Mouse (Mus musculus): Measurements from ENCODE around the gene Foxo1. TPM values are rescaled to one million over a fixed set of nuclear protein-coding genes. Genes with fewer than 3 reads are reported as not detected.

Gene Foxo1
- polyA plus RNA-seq (2011; ENCODE audit: insufficient read length, low read depth, missing spikeins): 5.5 and 7.5 TPM in 2 replicates

DNA sequence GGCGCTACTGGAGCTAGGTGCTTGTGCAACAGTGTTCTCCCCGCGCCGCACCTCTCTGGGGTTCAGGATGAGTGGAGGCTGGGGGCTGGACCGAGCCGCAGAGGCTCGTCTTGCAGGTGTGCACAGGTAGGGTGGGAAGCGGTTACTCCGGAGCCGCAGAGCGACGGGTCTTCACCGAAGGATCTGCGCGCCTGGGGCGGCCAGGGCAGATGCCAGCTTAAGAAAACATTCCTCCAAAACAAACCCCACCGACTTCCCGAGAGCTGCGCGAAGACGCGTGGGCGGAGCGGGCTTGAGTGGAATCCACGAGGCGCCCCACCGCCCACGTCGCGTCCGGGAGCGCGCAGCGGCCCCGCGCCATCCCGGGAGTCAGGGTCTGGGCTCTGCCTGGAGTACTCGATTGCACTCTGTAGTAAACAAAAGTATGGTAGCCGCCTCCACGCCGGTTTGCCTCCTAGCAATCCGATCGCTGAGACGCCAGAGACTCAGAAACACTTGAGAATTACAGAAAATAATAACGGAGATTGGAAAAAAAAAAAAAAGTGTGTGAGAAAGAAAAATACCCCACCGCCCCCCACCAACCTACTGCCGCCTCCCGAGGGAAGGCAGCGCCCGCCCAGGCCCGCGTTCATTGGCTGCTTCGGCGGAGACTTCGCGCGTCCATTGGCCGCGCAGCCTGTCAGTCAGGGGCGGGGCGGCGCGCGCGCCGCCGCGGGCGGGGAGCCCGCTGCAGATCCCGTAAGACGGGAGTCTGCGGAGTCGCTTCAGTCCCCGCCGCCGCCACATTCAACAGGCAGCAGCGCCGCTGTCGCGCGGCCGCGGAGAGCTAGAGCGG, at the start of gene Foxo1:
Gene Foxo1 (plus strand): TSS at position 685 of the 835 bp plus-strand sequence.
- peak within 1 kb of the TSS; percentile 82 for H3K27ac ChIP-seq (ENCODE audit: insufficient read depth, low read length)
- TF ChIP-seq POLR2A (IDR thresholded peaks at IDR 0.05; ENCODE audit: low read depth, low read length) (peak; percentile 81), CTCF (IDR thresholded peaks at IDR 0.05; ENCODE audit: borderline replicate concordance, insufficient read depth, low read length) (no peak)
- peak within 1 kb of the TSS; percentile 79 for H3K4me3 ChIP-seq (ENCODE audit: insufficient read depth, low read length)
- H3K4me1 ChIP-seq (ENCODE audit: control insufficient read depth, insufficient read depth, low read length): no peaks in the 10 kb centered on the region

DNA sequence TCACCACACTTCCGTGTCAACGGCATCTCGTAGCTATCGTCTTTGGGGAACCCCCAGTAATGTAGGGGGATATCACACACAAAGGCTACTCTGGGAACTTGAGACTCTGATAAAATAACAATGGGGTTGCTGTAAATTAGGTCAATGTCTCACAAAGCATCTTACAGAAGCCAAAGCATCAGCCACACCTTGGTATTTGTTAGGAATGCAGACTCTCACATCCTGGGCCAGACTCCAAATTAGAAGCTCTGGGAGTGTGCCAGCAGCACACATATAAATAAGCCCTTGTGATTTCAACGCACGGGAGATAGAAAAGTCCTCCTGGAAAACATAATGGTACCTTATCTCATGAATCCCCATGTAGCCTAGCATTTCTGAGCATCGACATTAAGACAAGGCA, 49.3 kb upstream of the Foxo1 start:
- TF ChIP-seq POLR2A (IDR thresholded peaks at IDR 0.05; ENCODE audit: low read depth, low read length) (no peak), CTCF (IDR thresholded peaks at IDR 0.05; ENCODE audit: borderline replicate concordance, insufficient read depth, low read length) (no peak)
- Histone ChIP-seq H3K27ac (ENCODE audit: insufficient read depth, low read length) (no peak overlapping the region), H3K4me3 (ENCODE audit: insufficient read depth, low read length) (no peak overlapping the region), H3K4me1 (ENCODE audit: control insufficient read depth, insufficient read depth, low read length) (no peaks in the 10 kb centered on the region)

DNA sequence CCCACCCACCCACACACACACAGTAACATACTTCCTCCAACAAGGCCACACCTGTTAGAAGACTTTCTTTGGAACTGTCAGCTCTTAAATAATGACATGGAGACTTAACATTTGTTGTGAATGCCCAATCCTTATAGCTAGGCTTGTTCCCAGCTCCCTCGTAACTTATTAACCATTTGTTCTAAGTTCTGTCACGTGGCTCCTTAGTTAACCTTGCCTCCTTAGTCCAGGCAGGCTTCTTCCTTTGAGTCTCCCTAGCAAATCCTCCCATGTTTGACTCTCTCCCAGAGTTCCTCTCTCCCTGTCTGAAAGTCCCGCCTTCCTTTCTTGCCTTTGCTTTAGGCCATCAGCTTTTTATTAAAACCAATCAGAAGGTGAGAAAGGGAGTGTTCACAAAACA, 47.1 kb upstream of the Foxo1 start:
- no peak for TF ChIP-seq POLR2A (IDR thresholded peaks at IDR 0.05; ENCODE audit: low read depth, low read length)
- no peak for TF ChIP-seq CTCF (IDR thresholded peaks at IDR 0.05; ENCODE audit: borderline replicate concordance, insufficient read depth, low read length)
- no peaks in the 10 kb centered on the region for H3K4me1 ChIP-seq (ENCODE audit: control insufficient read depth, insufficient read depth, low read length)
- no peak overlapping the region for H3K4me3 ChIP-seq (ENCODE audit: insufficient read depth, low read length)
- H3K27ac ChIP-seq (ENCODE audit: insufficient read depth, low read length): no peak overlapping the region

DNA sequence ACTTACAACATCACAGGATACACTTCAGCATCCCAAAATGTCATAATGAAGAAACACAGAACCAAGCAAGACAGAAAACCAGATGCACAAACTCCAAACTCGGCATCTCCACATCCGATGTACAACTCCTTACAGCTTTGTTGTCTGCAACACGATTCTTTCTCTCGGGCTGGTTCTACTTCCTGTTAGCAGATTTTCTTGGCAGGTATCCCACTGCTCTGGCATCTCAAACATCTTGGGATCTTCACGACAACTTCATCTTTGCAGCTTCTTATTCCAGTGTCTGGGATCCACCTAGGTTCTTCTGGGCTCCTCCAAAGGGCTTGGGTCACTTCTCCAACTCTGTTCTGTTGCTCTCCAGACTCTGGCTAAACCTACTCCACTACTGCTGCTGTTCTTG, 46.2 kb upstream of the Foxo1 start:
- Histone ChIP-seq H3K27ac (ENCODE audit: insufficient read depth, low read length) (no peak overlapping the region), H3K4me1 (ENCODE audit: control insufficient read depth, insufficient read depth, low read length) (no peaks in the 10 kb centered on the region), H3K4me3 (ENCODE audit: insufficient read depth, low read length) (no peak overlapping the region)
- TF ChIP-seq CTCF (IDR thresholded peaks at IDR 0.05; ENCODE audit: borderline replicate concordance, insufficient read depth, low read length): no peak
- no peak for TF ChIP-seq POLR2A (IDR thresholded peaks at IDR 0.05; ENCODE audit: low read depth, low read length)

DNA sequence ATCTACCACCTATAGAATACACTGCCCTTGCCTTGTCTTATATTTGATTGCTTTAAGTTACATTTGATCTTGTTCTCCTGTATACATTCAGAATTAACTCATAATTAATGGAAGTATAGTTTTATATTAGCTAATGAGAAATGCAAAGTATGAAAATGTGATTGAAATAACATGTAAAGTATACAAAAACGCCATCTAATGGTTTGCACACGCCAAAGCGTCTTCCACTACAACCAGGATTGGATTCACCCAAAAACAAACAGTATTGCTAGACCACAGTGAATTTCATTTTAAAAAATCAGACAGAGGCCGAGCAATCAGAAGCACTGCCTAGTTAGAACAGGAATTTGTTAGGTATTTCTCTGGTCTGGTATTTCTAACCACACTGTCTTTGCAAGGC, 31.6 kb upstream of the Foxo1 start:
- H3K27ac ChIP-seq (ENCODE audit: insufficient read depth, low read length): no peak overlapping the region
- no peak overlapping the region for H3K4me3 ChIP-seq (ENCODE audit: insufficient read depth, low read length)
- TF ChIP-seq CTCF (IDR thresholded peaks at IDR 0.05; ENCODE audit: borderline replicate concordance, insufficient read depth, low read length) (no peak), POLR2A (IDR thresholded peaks at IDR 0.05; ENCODE audit: low read depth, low read length) (no peak)
- H3K4me1 ChIP-seq (ENCODE audit: control insufficient read depth, insufficient read depth, low read length): no peaks in the 10 kb centered on the region

DNA sequence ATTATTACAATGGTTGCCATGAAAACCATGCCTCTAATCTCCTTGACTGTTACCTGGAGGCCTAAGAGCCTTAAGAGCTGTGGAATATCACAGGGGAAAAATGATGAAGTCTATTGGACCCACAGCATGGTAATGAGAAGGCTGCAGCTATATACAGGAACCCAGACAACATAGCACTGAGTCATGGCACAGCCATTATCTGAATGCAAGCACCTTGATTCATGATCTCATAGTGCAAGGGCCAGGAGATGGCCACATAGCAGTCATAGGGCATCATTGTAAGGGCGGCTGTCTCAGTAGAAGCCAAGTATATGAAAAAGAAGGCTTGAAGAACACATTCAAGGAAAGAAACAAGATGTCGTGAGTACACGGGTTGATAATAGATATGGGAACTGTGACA, 31.0 kb upstream of the Foxo1 start:
- H3K27ac ChIP-seq (ENCODE audit: insufficient read depth, low read length): no peak overlapping the region
- H3K4me1 ChIP-seq (ENCODE audit: control insufficient read depth, insufficient read depth, low read length): no peaks in the 10 kb centered on the region
- TF ChIP-seq POLR2A (IDR thresholded peaks at IDR 0.05; ENCODE audit: low read depth, low read length): no peak
- no peak for TF ChIP-seq CTCF (IDR thresholded peaks at IDR 0.05; ENCODE audit: borderline replicate concordance, insufficient read depth, low read length)
- H3K4me3 ChIP-seq (ENCODE audit: insufficient read depth, low read length): no peak overlapping the region

DNA sequence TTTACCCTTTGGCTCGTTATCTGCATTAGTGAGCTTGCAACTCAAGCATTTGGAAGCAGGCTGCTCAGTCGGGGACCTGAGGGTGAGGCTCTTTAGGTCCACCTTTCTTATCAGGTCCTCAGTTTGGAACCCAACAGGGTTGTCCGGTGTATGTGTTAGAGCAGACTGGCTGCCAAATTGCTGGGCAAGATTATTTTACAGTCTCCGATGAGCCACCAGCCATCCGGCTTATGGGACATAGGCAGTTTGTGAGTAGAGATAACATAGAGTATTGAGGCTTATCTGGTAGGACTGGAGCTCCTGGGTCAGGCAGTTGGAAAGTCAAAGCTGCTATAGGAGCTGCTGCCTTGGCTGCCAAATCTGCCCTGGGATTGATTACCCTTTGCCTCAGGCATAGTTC, 27.1 kb upstream of the Foxo1 start:
- Histone ChIP-seq H3K4me3 (ENCODE audit: insufficient read depth, low read length) (no peak overlapping the region), H3K4me1 (ENCODE audit: control insufficient read depth, insufficient read depth, low read length) (no peaks in the 10 kb centered on the region), H3K27ac (ENCODE audit: insufficient read depth, low read length) (no peak overlapping the region)
- TF ChIP-seq POLR2A (IDR thresholded peaks at IDR 0.05; ENCODE audit: low read depth, low read length) (no peak), CTCF (IDR thresholded peaks at IDR 0.05; ENCODE audit: borderline replicate concordance, insufficient read depth, low read length) (no peak)

DNA sequence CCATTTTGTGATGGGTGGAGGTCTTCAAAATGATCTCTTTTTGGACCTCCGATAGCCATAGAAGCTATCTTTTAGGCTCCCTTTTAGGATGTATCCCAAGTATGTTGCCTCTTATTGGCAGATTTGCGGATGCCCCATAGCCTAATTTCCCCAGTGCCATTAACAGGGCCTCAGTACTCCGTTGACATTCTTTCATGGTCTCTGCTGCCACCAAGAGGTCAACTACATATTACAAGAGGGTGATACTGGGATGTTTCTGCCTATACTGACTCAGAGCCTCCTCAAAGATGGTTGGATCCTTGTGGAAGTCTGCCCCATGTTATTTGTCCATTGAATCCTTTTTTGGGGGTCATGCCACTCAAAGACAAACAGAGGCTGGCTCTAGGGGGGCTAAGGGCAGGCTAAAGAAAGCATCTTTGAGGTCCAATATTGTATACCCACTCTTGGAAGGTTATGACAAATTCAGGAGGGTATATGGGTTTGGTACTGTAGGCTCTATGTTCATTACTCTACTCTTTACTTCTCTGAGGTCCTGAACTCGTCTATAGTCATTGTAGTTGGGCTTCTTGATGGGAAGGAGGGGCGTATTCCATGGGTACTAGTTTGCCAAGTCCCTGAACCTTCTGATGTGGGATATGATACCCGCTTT, 25.6 kb upstream of the Foxo1 start:
- H3K27ac ChIP-seq (ENCODE audit: insufficient read depth, low read length): no peak overlapping the region
- no peak overlapping the region for H3K4me3 ChIP-seq (ENCODE audit: insufficient read depth, low read length)
- no peaks in the 10 kb centered on the region for H3K4me1 ChIP-seq (ENCODE audit: control insufficient read depth, insufficient read depth, low read length)
- no peak for TF ChIP-seq POLR2A (IDR thresholded peaks at IDR 0.05; ENCODE audit: low read depth, low read length)
- no peak for TF ChIP-seq CTCF (IDR thresholded peaks at IDR 0.05; ENCODE audit: borderline replicate concordance, insufficient read depth, low read length)

DNA sequence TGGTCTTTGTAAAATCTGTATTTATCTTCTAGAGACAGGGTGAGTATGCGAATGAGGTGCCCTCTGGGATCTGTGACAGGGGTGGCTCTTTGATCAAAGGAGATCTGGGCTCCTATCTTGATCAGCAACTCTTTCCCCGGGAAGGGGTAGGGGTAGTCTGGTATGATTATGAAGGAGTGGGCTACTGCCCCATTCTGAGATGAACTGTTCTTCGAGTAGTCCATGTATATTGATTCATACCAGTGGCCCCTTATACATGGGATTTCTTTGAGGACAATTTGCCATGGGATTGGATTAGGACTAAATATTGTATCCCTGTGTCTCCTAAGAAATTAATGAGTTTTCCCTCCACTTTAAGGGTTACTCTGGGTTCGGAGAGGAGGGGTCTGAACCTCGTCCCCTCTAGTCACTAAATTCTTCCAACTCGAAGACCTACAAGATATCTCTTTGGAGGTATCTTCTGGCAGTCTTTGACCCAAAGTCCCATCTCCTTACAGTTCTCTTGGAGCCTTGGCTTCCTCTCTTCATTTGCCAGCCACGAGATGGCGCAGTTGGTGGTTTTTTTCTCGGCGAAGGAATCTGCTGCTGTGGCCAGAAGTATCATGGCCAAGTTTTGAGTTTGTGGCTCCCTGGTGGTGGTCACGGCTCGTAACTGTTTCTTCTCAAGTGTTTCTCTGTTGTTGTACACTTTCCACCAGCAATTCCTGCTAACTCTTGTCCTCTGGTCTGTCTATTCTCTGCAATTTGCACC, 24.7 kb upstream of the Foxo1 start:
- H3K27ac ChIP-seq (ENCODE audit: insufficient read depth, low read length): no peak overlapping the region
- TF ChIP-seq POLR2A (IDR thresholded peaks at IDR 0.05; ENCODE audit: low read depth, low read length) (no peak), CTCF (IDR thresholded peaks at IDR 0.05; ENCODE audit: borderline replicate concordance, insufficient read depth, low read length) (0 out of 2 replicates have a peak, but pooled peaks have one; percentile 16)

More for the DNA sequence above, 24.7 kb upstream of the Foxo1 start:
- Histone ChIP-seq H3K4me1 (ENCODE audit: control insufficient read depth, insufficient read depth, low read length) (no peaks in the 10 kb centered on the region), H3K4me3 (ENCODE audit: insufficient read depth, low read length) (no peak overlapping the region)

Measured in embryonic fibroblast, embryonic 13.5 days (primary cell).